Mouse (Mus musculus) layer of hippocampus, adult 6 months (tissue): ENCODE data around the gene Flot1. TPM values are rescaled to one million over a fixed set of nuclear protein-coding genes. Genes with fewer than 3 reads are reported as not detected.

ENCODE experiments used
- long read RNA-seq, 2 experiments: library from polyadenylated mRNA; unstranded; transcript quantifications; one replicate each; pipeline ENCODE4 v2.0.0; 2019 to 2020
- microRNA-seq: library from miRNA; unstranded; fragments of <30 nt; microRNA quantifications from one replicate; pipeline ENCODE4 v1.2.0, GENCODE M21; 2020
- polyA plus RNA-seq: library from polyadenylated mRNA; unstranded; fragments of <200 nt; fragmentation: Nextera tagmentation; gene quantifications from 2 replicates; pipeline ENCODE4 v1.2.3, GENCODE M21; 2021

Flot1 gene
- 109 and 126 TPM in 2 replicates for polyA plus RNA-seq
- long read RNA-seq, experiment 1, transcript Flot1-201 (13 exons, 1,825 nt) = major isoform, 188 of 246 reads
- long read RNA-seq, experiment 1, partial matches to known transcripts = 45 of 246 reads
- long read RNA-seq, experiment 1, other reads (novel, unspliced or antisense) = 10 of 246 reads
- long read RNA-seq, experiment 2, transcript Flot1-201 (13 exons, 1,825 nt) = major isoform, 517 of 595 reads
- long read RNA-seq, experiment 2, partial matches to known transcripts = 49 of 595 reads
- long read RNA-seq, experiment 2, other reads (novel, unspliced or antisense) = 28 of 595 reads

GRCm38 (mm10) chr17:35822964-35823937 is at the start of gene Flot1:
Gene Flot1, plus strand, starts transcription at chr17:35823230.

GRCm38 (mm10) chr17:35821439-35822430 is 1.3 kb upstream of the Flot1 start, which contains the start of gene Ier3:
Gene Ier3, plus strand, starts transcription at chr17:35821684.

GRCm38 (mm10) chr17:35838122-35838544 is 15.1 kb downstream of the Flot1 start, which contains the start of gene Tubb5:
Gene Tubb5, minus strand, starts transcription at chr17:35838306.

GRCm38 (mm10) chr17:35841076-35841950 is 18.3 kb downstream of the Flot1 start, which contains the start of gene Mdc1:
Gene Mdc1, plus strand, starts transcription at chr17:35841515.

GRCm38 (mm10) chr17:35861198-35861857 is 38.3 kb downstream of the Flot1 start, which contains the start of gene Nrm:
Gene Nrm, plus strand, starts transcription at chr17:35861318.

GRCm38 (mm10) chr17:35865481-35866280 is 42.7 kb downstream of the Flot1 start, which contains the start of gene Ppp1r18:
Gene Ppp1r18, plus strand, starts transcription at chr17:35865593.

GRCm38 (mm10) chr17:35879245-35880057 is 56.4 kb downstream of the Flot1 start, which contains the start of gene Dhx16:
Gene Dhx16, plus strand, starts transcription at chr17:35879819.

Small RNAs within 50 kb of the gene (microRNA-seq; reads per million reads assigned to microRNA genes)
- not detected for gene Gm28033

Other genes starting within 250 kb of the Flot1 start
- not detected in 2 replicates for gene Sfta2, start 221.7 kb upstream of the Flot1 start, polyA plus RNA-seq
- gene Gm9573, start 196.6 kb upstream of the Flot1 start, polyA plus RNA-seq = not detected in 2 replicates
- gene Mucl3, start 179.5 kb upstream of the Flot1 start, polyA plus RNA-seq = not detected in 2 replicates
- 2.7 and 3.8 TPM in 2 replicates for gene Vars2, start 155.6 kb upstream of the Flot1 start, polyA plus RNA-seq
- gene Gtf2h4, start 149.5 kb upstream of the Flot1 start, polyA plus RNA-seq = 28.3 and 28.8 TPM in 2 replicates
- 19.8 and 22.8 TPM in 2 replicates for gene Ddr1, start 118.6 kb upstream of the Flot1 start, polyA plus RNA-seq
- 6.3 and 7.1 TPM in 2 replicates for gene Ier3, start 1.5 kb upstream of the Flot1 start, polyA plus RNA-seq
- 614 and 636 TPM in 2 replicates for gene Tubb5, start 15.1 kb downstream of the Flot1 start, polyA plus RNA-seq
- gene Mdc1, start 18.3 kb downstream of the Flot1 start, polyA plus RNA-seq = 1.6 and 3.2 TPM in 2 replicates
- gene Nrm, start 38.1 kb downstream of the Flot1 start, polyA plus RNA-seq = 3.1 and 3.5 TPM in 2 replicates
- gene Ppp1r18, start 42.4 kb downstream of the Flot1 start, polyA plus RNA-seq = 1.6 and 1.8 TPM in 2 replicates
- gene Dhx16, start 56.6 kb downstream of the Flot1 start, polyA plus RNA-seq = 8.7 and 8.9 TPM in 2 replicates
- 57.1 and 72.3 TPM in 2 replicates for gene 2310061I04Rik, start 74.2 kb downstream of the Flot1 start, polyA plus RNA-seq
- 47.2 and 55.1 TPM in 2 replicates for gene Atat1, start 86.8 kb downstream of the Flot1 start, polyA plus RNA-seq
- gene Mrps18b, start 93.2 kb downstream of the Flot1 start, polyA plus RNA-seq = 63.7 and 64.4 TPM in 2 replicates
- 17.2 and 18.5 TPM in 2 replicates for gene Ppp1r10, start 93.2 kb downstream of the Flot1 start, polyA plus RNA-seq
- gene Abcf1, start 146.5 kb downstream of the Flot1 start, polyA plus RNA-seq = 44.3 and 58.3 TPM in 2 replicates
- gene Gnl1, start 156.6 kb downstream of the Flot1 start, polyA plus RNA-seq = 20.1 and 23.4 TPM in 2 replicates
- gene Prr3, start 157.0 kb downstream of the Flot1 start, polyA plus RNA-seq = 14.1 and 16.1 TPM in 2 replicates
- gene H2-T24, start 197.3 kb downstream of the Flot1 start, polyA plus RNA-seq = 2.0 and 2.2 TPM in 2 replicates
- gene H2-T23, start 209.6 kb downstream of the Flot1 start, polyA plus RNA-seq = 11.5 and 14.4 TPM in 2 replicates
- 16.1 and 16.5 TPM in 2 replicates for gene H2-T22, start 219.5 kb downstream of the Flot1 start, polyA plus RNA-seq
- not detected in 2 replicates for gene Gm6034, start 219.7 kb downstream of the Flot1 start, polyA plus RNA-seq
- not detected in 2 replicates for gene Gm11127, start 235.1 kb downstream of the Flot1 start, polyA plus RNA-seq